Mouse (Mus musculus) neutrophil, adult 5-6 weeks (primary cell): ENCODE results near the gene Hoxc5. TPM values are rescaled to one million over a fixed set of nuclear protein-coding genes. Genes with fewer than 3 reads are reported as not detected.
A peak's percentile ranks its signal among the peaks of the same experiment; 100 is the strongest.

Experiments used
- ATAC-seq: fragments of 151-379, 151-347 bp; 2 replicates; pipeline ENCODE4 v1.8.0; 2017; ENCODE audit warnings: mild to moderate bottlenecking, moderate TSS enrichment; ENCODE audit not compliant: insufficient number of reproducible peaks, poor library complexity, low FRiP score, severe bottlenecking; ENCODE audit errors: extremely low read depth
- total RNA-seq: library from RNA; stranded (forward); fragments of 200-1000 nt; gene quantifications from 2 replicates; pipeline ENCODE4 v1.2.3, GENCODE M21; 2017

Gene Hoxc5
- total RNA-seq, 1 experiment from 2014 or later: not detected

- ATAC-seq: no peak
Measured at GRCm38 (mm10) chr15:102980912-102981311, 13.7 kb downstream of the Hoxc5 start.

- no peak for ATAC-seq
Measured at GRCm38 (mm10) chr15:102981379-102982288, 14.4 kb downstream of the Hoxc5 start.

GRCm38 (mm10) chr15:102983716-102984115, 16.5 kb downstream of the Hoxc5 start:
- ATAC-seq: no peak

- no peak for ATAC-seq
Measured at GRCm38 (mm10) chr15:102984521-102984920, 17.3 kb downstream of the Hoxc5 start.

GRCm38 (mm10) chr15:102984925-102985324, 17.7 kb downstream of the Hoxc5 start:
- no peak for ATAC-seq

- ATAC-seq: peak; percentile 55; the same call in 1 of the 2 replicates
Measured at GRCm38 (mm10) chr15:102987124-102987833, 20.0 kb downstream of the Hoxc5 start.

- no peak for ATAC-seq
Measured at GRCm38 (mm10) chr15:102988078-102988477, 20.8 kb downstream of the Hoxc5 start.

GRCm38 (mm10) chr15:102990461-102991397, 23.5 kb downstream of the Hoxc5 start, which contains the start of gene Hoxc8:
Gene Hoxc8 (plus strand): TSS chr15:102990607.
- no peak for ATAC-seq

- ATAC-seq: no peak
Measured at GRCm38 (mm10) chr15:102991782-102992181, 24.5 kb downstream of the Hoxc5 start.

GRCm38 (mm10) chr15:102992206-102992605, 25.0 kb downstream of the Hoxc5 start:
- no peak for ATAC-seq

GRCm38 (mm10) chr15:102992863-102993262, 25.6 kb downstream of the Hoxc5 start:
- ATAC-seq: no peak

GRCm38 (mm10) chr15:102996548-102996947, 29.3 kb downstream of the Hoxc5 start:
- ATAC-seq: no peak

- no peak for ATAC-seq
Measured at GRCm38 (mm10) chr15:102997431-102997830, 30.2 kb downstream of the Hoxc5 start.

GRCm38 (mm10) chr15:102997939-102998355, 30.7 kb downstream of the Hoxc5 start, which contains the start of gene Hoxc6:
Gene Hoxc6 (plus strand): TSS chr15:102998257.
- no peak for ATAC-seq

- ATAC-seq: no peak
Measured at GRCm38 (mm10) chr15:102998608-102999182, 31.5 kb downstream of the Hoxc5 start.

- ATAC-seq: no peak
Measured at GRCm38 (mm10) chr15:102999183-102999831, 32.1 kb downstream of the Hoxc5 start.

GRCm38 (mm10) chr15:102999955-103000354, 32.7 kb downstream of the Hoxc5 start:
- no peak for ATAC-seq

- no peak for ATAC-seq
Measured at GRCm38 (mm10) chr15:103000501-103000901, 33.3 kb downstream of the Hoxc5 start.
